Mouse (Mus musculus): ENCODE data around the gene Ccm2.

The Ccm2 gene

DNA sequence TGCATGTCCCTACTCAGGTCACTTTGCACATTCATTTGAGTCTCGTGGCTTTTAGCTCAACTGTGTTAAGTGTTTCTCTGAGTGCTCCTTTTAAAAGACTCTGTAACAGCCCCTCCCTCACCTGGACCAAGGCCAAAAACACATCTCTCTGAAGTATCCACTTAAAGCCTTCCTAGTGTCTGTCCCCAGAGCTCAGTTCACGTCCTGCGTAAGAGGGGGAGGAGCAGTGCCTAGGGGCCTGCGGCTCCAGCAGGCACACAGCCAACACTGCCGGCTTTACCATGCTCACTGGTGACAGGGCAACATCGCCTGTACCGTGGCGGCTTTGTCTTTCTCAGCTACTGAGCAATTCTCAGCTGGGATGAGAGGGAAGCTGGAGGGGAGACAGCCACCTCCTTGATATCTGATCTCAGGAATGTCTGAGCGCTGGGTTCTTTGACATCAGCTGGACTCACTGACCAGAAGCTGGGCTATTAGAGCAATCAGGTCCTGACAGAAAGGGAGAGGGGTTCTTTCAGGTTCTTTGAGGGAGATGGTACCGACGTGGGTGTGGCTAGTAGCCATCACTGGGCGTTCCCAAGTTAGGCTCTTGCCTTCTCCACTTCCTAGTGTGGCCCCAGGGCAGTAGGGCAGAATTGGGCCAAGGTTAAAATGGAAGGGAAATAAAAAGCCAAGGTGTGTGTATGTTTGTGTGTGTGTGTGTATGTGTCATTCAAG, 57.4 kb downstream of the Ccm2 start:
- DNase-seq (ENCODE audit: low spot score): no peak

- DNase-seq (ENCODE audit: low spot score): no peak
These were observed 57.9 kb downstream of the Ccm2 start for GRCm38 (mm10) chr11:6604604-6604936.

DNA sequence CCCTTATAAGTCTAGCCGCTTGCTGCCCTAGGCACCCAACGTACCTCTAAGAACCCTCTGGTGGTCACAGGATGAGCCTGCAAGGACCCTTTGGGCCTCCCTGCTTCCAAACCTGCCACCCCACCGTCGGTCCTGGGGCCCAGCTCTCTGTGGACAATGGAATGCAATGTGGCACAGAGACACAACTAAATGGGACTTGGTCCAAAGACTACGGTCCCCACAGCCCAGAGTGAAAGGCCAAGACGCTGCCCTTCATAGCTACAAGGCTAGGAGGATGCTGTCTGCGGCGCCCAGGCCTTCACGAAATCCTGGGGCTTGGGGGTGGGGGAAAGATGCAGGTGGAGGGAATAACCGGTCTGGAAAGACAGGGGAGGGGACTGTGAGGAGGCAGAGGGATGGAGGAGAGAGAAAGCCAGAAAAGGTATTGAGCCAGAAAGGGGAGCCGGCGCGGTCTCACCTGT, 58.4 kb downstream of the Ccm2 start:
- no peak for DNase-seq (ENCODE audit: low spot score)

DNA sequence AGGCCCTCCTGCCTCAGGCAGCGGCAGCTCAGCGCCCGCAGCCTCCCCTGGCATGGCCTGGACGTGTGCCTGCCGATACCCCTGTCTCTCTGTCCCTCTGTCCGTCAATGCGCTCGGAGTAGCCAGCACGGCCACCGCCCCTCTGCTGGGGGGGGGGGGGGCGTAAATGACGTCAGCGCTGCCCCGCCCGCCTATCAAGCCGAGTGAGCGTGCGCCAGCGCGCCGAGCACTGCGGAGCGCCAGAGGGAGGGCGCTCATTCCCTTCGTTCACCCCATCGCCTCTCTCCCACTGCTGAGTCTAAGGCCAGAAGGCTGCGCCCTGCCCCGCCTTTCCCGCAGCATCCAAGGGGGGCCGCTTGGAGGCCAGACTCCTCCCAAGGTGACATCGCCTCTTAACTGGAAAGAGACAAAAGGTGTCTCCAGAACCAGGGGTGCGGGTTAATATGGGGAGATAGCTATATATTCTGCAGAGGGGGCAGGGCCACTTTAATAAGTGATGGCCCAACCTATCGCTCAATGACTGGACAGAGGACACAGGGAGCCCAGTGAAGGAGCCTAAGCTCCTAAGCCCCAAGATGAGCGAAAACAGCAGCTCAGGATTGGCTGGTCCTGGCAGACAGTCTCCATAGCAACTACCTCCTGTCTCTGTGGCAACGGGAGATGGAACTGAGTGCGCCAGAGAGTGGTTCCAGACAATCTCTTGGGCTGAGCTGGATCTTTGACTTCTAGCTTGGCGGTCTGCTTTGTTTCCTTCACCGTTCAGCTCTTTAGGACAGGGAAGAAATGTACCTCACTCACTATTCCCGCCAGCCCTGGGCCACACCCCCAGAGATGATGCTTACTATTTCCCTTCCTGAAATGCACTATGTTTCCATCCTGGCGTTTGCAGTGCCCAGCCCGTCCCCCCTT, 59.1 kb downstream of the Ccm2 start, which contains the start of gene Nacad:
Gene Nacad, minus strand, starts transcription at position 563 of the 909 bp plus-strand sequence.
- no peak for DNase-seq (ENCODE audit: low spot score)

DNA sequence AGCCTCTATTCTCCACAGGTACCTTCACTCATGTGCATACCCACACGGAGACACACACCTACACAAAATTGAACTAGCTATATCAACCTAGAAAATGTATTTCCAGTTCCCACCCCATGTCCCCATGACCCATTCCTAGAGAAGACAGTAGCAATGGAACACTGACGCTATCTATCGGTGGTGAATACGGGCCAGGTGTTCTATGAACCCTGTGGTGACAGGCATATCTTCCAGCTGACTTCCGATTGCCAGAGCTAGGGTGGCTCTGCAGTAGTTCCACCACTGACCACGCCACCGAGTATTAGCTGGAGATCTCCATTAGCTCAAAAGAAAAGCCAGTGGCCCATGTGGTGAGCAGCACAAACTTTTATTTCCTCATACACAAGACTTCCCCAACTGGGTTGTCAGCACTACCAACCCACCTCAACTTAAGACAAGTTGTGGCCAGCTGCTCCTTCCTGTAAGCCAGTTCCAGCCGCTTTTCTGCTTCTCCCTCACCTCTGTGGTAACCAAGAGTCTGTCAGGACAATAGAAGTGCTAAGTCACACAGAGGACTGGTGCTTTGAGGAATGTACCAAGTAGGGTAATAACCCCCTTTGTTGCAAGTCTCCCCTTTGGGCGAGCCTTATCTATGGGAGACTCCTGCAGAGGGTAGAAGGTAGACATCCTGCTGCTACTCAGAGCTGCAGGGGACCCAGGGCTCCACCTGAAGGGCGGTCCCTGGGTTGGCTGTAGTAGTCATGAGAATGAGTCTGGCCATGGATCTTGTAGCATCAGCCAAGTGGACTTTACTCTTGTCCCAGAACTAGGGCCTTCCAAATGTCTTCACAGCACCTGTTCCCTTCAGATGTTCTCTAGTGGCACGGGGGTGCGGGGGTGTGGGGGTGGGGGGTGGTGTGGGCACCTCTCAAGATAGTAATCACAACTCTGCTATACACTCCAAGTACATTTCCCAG, 68.8 kb downstream of the Ccm2 start:
- DNase-seq (ENCODE audit: low spot score): no peak

GRCm38 (mm10) chr11:6623704-6624103, 77.0 kb downstream of the Ccm2 start:
- DNase-seq (ENCODE audit: low spot score): no peak

GRCm38 (mm10) chr11:6624619-6625382, 78.1 kb downstream of the Ccm2 start:
- DNase-seq (ENCODE audit: low spot score): no peak

DNA sequence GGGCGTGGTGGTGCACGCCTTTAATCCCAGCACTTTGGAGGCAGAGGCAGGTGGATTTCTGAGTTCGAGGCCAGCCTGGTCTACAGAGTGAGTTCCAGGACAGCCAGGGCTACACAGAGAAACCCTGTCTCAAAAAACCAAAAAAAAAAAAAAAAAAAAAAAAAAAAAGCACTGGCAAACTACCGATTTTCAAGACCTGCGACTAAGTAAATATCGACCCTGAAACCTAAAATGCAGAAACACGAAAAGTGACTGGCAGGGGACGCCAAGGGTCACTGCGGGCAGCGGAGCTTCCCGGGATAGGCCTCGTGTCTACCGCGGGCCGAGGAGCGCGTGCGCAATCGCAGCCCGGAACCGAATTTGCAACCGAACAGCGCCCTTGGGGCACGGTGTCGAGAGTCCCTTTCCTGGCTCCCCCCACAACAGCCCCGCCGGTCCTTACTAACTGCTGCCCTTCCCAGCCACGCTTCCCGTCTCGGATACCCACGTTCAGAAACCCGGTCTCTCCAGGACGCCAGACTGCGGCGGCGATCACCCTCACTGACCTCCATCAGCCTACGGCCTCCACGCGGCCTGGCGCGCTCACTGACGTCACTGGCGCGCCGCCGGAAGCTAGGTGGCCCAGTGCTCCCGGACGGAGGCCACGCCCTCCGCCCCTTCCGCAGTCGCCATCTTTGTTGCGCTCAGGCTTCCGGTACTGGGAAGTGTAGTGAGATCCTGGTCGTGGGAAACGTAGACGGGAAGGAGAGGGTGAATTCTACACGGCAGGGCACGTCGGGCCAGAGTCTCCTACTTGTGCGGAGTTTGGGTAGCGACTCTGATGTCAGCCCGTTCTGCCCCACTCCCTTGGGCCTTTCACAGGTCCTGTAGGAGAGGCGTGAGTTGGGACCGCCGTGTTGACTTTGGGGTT, 79.0 kb downstream of the Ccm2 start, which contains the start of gene Tbrg4:
Gene Tbrg4, minus strand, starts transcription at position 590 of the 910 bp plus-strand sequence.
- peak; percentile 85 for DNase-seq (ENCODE audit: low spot score)

- DNase-seq (ENCODE audit: low spot score): no peak
These were observed 79.7 kb downstream of the Ccm2 start for GRCm38 (mm10) chr11:6626388-6626772.

GRCm38 (mm10) chr11:6627731-6628130, 81.0 kb downstream of the Ccm2 start:
- no peak for DNase-seq (ENCODE audit: low spot score)

DNA sequence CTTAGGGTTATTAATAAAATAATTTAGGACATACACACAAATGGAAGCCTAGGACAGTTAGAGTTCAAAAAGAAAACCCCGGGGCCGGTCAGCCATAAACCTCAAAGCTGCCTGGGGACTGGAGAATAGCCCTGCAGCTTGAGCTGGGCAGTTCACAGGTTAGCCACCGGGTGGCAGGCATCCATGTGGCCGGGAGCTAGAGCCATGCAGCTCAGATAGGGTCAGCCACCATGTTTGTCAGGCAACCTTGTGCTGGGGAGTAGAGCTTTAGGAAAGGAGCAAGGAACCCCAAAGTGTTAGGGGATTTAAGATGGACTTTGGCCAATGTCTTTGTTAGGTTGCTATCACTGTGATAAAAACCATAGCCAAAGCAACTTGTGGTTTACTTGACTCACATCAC, 81.9 kb downstream of the Ccm2 start:
- DNase-seq (ENCODE audit: low spot score): no peak

DNA sequence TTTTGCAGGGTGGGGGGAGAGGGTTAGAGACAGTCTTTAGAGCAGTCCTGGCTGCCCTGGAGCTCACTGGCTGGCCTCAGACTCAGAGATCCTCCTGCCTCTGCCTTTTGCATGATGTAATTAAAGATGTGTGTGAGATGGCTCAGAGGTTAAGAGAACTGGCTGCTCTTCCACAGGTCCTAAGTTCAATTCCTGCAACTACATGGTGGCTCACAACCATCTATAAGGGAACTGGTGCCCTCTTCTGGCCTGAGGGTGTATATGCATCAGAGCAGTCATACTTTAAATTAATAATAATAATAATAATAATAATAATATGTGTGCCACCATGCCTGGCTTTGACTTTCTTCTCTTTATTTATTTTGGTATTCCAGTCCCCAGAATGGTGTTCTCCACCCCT, 83.0 kb downstream of the Ccm2 start:
- DNase-seq (ENCODE audit: low spot score): no peak

DNA sequence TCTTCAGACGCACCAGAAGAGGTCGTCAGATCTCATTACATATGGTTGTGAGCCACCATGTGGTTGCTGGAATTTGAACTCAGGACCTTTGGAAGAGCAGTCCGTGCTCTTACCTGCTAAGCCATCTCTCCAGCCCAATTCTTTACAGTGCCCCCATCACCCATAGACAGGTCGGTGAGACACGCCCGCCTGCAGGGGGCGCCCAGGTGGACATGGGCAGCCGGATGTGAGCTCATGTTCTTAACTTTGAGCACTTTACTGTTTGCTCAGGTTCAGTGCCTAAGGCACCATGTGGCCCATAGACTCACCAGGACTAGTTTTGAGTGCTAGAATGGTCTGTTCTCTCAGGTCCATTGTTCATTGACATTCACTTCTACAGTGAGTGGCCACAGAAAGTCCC, 89.5 kb downstream of the Ccm2 start:
- no peak for DNase-seq (ENCODE audit: low spot score)

DNA sequence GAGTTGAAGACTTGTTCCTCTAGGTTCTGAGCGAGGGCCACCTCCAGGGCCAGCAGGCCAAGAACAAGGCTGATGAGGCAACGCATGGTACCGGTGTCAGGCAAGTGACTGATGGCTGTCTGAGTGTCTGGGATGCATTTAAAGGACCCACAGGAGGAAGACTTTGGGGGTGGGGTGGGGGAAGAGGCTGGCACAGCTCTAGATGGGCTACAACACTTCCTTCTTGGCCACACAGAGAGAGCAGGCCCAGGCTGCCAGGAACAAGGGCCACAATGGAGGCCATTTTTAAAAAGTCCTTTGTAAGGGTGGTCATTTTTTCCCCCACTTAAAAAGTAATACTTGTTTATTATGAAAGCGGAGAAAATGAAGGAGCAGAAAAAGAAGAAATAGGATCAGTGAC, 91.8 kb downstream of the Ccm2 start, which contains the start of gene Wap:
Gene Wap, minus strand, starts transcription at position 101 of the 400 bp plus-strand sequence.
- no peak for DNase-seq (ENCODE audit: low spot score)

GRCm38 (mm10) chr11:6639072-6639471, 92.4 kb downstream of the Ccm2 start:
- no peak for DNase-seq (ENCODE audit: low spot score)

- DNase-seq (ENCODE audit: low spot score): no peak
These were observed 97.9 kb downstream of the Ccm2 start for GRCm38 (mm10) chr11:6644566-6644965.
